Mouse (Mus musculus): ENCODE results near the gene Grm4.

DNA sequence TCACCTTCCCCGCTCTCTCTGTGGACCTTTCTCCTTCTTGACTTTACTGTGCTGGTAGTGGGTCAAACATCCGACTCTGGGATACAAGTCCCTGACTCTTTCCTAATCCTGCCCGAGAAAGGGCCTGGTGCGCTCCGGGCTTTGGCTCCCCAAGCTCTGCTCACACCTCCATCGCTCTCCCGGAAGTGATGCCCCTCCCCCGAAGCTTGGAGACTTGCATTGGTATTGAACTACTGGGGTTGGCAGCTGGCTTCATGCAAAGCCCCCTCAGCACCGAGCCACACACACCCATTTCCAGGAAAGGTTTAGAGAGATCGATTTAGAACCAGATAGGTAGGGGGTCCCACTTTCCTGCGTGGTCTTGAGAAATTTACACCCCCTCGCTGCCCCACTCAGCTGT lies 24.8 kb upstream of the Grm4 start:
- TF ChIP-seq GATA1 (IDR thresholded peaks at IDR 0.05; ENCODE audit: borderline replicate concordance, low read length) (no peak), FLI1 (IDR thresholded peaks at IDR 0.05; ENCODE audit: low read length) (no peak)
